Mouse (Mus musculus): Measurements from ENCODE around the gene Gm11939. TPM values are rescaled to one million over a fixed set of nuclear protein-coding genes. Genes with fewer than 3 reads are reported as not detected.

Gene Gm11939
- polyA plus RNA-seq, 1 experiment from 2014 or later: not detected

DNA sequence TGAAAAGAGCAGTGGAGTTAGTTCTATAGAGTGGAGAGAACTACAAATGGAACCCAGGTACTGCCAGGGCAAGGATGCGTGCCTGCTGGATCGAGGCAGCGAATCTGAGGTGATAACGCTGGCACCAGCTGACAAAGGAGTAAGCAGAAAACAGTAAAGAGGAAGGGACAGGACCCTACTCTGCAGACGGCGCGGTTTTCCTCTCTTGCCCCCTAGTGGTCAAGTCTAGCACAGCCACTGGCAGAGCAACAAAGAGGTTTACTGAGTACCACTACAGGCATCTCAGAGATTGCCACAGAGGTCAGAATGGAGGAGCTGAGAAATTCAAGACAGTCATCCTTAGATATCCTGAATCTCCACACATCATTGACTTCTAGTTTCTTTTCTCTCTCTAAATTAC is 14.8 kb upstream of the Gm11939 start:
- H3K27ac ChIP-seq (replicated peaks; ENCODE audit: low read depth, low read length): no peak overlapping the region
- H3K27me3 ChIP-seq (replicated peaks; ENCODE audit: control insufficient read depth, insufficient read depth, low read length): no peaks in the 10 kb centered on the region
- H3K36me3 ChIP-seq (ENCODE audit: control insufficient read depth, insufficient read depth, low read length): no peaks in the 10 kb centered on the region
- 3% methylated on average over 7 of the region's 7 CpGs for WGBS
- H3K9ac ChIP-seq (ENCODE audit: low read depth, low read length): no peak overlapping the region
- H3K4me1 ChIP-seq (ENCODE audit: control insufficient read depth, insufficient read depth, low read length): no peaks in the 10 kb centered on the region
- ATAC-seq (ENCODE audit: low read depth) (peak; percentile 87), DNase-seq (ENCODE audit: low spot score) (peak; percentile 77)
- H3K9me3 ChIP-seq (ENCODE audit: control insufficient read depth, low read length): no peaks in the 10 kb centered on the region
- peak overlapping the region; percentile 30 for H3K4me2 ChIP-seq (ENCODE audit: low read depth, low read length)
- no peak overlapping the region for H3K4me3 ChIP-seq (ENCODE audit: low read depth, low read length)

DNA sequence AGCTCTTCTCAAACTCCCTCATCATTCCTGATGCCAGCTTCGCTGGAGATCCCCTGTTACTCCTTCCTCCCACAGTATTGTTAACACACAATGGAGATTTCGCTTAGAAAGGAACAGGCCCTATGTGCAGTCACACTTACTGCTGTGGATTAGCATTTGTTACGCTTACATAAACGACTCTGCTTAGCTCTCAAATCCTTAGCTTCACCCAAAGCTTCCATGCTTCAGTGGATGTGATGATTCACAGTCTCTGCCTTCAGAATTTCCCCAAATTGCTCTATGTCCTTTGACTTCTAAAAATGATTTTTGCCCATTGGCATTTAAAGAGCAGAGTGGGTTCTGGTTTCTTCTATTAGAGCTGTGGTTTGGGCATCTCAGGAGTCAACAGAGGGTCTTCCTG is 13.9 kb upstream of the Gm11939 start:
- no peak for ATAC-seq (ENCODE audit: low read depth)
- Histone ChIP-seq H3K9me3 (ENCODE audit: control insufficient read depth, low read length) (no peaks in the 10 kb centered on the region), H3K4me3 (ENCODE audit: low read depth, low read length) (no peak overlapping the region), H3K4me1 (ENCODE audit: control insufficient read depth, insufficient read depth, low read length) (no peaks in the 10 kb centered on the region), H3K27me3 (replicated peaks; ENCODE audit: control insufficient read depth, insufficient read depth, low read length) (no peaks in the 10 kb centered on the region), H3K4me2 (ENCODE audit: low read depth, low read length) (no peak overlapping the region), H3K27ac (replicated peaks; ENCODE audit: low read depth, low read length) (no peak overlapping the region), H3K9ac (ENCODE audit: low read depth, low read length) (no peak overlapping the region), H3K36me3 (ENCODE audit: control insufficient read depth, insufficient read depth, low read length) (no peaks in the 10 kb centered on the region)
- 58% methylated on average over 4 of the region's 4 CpGs for WGBS
- DNase-seq (ENCODE audit: low spot score): no peak

DNA sequence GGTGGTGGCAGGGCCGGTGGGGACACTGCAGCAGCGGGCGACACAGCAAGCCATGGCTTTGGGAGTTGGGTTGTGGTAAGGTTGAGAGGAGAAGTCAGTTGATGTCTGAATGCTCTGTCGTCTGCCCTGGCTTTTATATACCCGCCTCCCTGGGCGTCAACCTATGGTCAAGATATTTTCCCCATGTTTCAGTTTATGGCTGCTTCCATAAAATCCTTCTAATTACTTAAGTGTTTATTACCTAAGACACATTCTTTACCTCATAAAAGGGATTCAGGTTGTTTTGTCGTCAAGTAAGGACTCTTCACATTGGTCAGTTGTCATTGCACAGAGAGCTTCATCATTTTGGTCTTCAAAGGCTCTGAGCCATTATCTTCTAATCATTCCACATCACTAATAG is 7.3 kb upstream of the Gm11939 start, which contains the start of gene Krtap3-1:
Krtap3-1 (minus strand) TSS at position 101 of the 400 bp plus-strand sequence.
- no peak within 1 kb of the TSS for H3K27ac ChIP-seq (replicated peaks; ENCODE audit: low read depth, low read length)
- no peak within 1 kb of the TSS for H3K4me3 ChIP-seq (ENCODE audit: low read depth, low read length)
- no peak for ATAC-seq (ENCODE audit: low read depth)
- H3K9me3 ChIP-seq (ENCODE audit: control insufficient read depth, low read length): no peaks in the 10 kb centered on the region
- no peaks in the 10 kb centered on the region for H3K36me3 ChIP-seq (ENCODE audit: control insufficient read depth, insufficient read depth, low read length)
- no peak within 1 kb of the TSS for H3K4me2 ChIP-seq (ENCODE audit: low read depth, low read length)
- H3K9ac ChIP-seq (ENCODE audit: low read depth, low read length): no peak within 1 kb of the TSS
- DNase-seq (ENCODE audit: low spot score): no peak
- WGBS: 90% methylated on average over 7 of the region's 7 CpGs
- no peaks in the 10 kb centered on the region for H3K27me3 ChIP-seq (replicated peaks; ENCODE audit: control insufficient read depth, insufficient read depth, low read length)
- H3K4me1 ChIP-seq (ENCODE audit: control insufficient read depth, insufficient read depth, low read length): no peaks in the 10 kb centered on the region

DNA sequence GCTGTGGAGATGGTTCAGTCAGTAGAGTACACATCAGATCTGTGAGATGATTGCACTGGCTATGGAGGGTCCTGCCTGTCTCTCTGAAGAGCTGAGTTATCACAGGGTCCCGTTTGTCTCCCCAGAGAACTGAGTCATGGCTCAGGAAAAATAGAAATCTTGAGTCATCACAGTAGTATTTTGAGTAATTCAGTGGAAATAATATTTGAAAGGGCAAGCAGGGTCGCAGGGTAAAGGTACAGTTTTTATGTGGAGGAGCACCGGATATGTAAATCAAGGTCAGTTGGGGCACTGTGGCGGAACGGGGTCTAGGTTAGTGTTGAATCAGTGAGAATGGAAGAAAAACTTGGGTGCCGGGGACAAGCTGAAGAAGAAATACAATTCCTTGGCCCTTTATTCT is 3.3 kb upstream of the Gm11939 start:
- no peak for ATAC-seq (ENCODE audit: low read depth)
- WGBS: 76% methylated on average over 6 of the region's 6 CpGs
- no peak overlapping the region for H3K27ac ChIP-seq (replicated peaks; ENCODE audit: low read depth, low read length)

DNA sequence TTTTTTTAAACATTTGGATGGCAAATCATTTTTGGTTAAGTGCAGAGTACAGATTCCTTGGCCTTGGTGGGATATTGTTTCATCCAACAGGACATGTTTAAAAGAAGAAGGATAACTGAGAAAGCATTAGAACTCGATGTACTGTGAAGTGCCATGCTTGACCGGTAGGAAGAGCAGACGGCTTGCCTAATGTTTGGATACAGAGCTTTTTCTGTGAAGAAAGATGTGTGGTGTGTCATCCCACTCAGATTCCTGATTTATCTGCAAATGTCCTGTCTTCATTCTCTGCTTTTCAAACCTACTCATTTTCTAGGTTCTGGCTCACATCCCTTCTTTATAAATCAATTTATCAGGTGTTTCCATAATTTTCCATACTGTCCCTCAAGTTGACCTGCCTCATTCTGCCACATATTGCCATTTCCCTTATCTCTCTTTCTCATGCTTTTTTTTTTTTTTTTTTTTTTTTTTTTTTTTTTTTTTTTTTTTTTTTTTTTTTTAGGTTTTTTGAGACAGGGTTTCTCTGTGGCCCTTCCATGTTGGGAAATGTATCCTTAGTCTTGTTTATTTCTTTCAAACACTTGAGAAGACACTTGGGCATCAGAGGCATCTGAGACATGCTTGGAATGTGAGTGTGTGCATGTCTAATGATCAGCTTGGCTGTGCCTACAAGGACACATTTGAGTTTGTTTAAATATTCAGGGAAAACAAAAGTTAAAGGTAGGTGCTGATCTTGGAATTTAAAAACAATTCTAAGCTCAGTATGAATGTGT is 1.1 kb downstream of the Gm11939 start:
- 79% methylated on average over 3 of the region's 3 CpGs for WGBS
- H3K36me3 ChIP-seq (ENCODE audit: control insufficient read depth, insufficient read depth, low read length): no peaks in the 10 kb centered on the region
- no peak for ATAC-seq (ENCODE audit: low read depth)

More for the DNA sequence above, 3.3 kb upstream of the Gm11939 start:
- H3K4me1 ChIP-seq (ENCODE audit: control insufficient read depth, insufficient read depth, low read length): no peaks in the 10 kb centered on the region
- no peak overlapping the region for H3K9ac ChIP-seq (ENCODE audit: low read depth, low read length)
- no peaks in the 10 kb centered on the region for H3K36me3 ChIP-seq (ENCODE audit: control insufficient read depth, insufficient read depth, low read length)
- H3K27me3 ChIP-seq (replicated peaks; ENCODE audit: control insufficient read depth, insufficient read depth, low read length): no peaks in the 10 kb centered on the region
- no peaks in the 10 kb centered on the region for H3K9me3 ChIP-seq (ENCODE audit: control insufficient read depth, low read length)
- DNase-seq (ENCODE audit: low spot score): no peak
- no peak overlapping the region for H3K4me2 ChIP-seq (ENCODE audit: low read depth, low read length)
- no peak overlapping the region for H3K4me3 ChIP-seq (ENCODE audit: low read depth, low read length)

DNA sequence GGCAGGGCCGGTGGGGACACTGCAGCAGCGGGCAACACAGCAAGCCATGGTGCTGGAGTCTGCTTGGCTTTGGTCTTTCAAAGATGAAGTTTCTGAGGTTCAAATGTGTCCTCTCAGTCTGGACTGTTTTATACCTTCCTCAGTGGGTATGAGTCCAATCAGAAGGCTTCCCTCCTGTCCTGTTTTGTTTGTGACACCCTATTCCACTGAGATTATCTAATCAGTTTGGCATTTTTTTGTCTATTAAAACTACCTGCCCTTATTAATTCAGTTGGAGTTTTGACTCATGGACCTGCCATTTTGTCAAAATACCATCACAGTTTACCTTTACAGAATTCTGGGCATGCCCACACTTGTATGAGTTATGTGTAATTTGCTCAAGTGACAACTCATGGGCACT is 2.5 kb downstream of the Gm11939 start, which contains the start of gene Krtap3-2:
Krtap3-2 (minus strand) TSS at position 101 of the 400 bp plus-strand sequence.
- Histone ChIP-seq H3K27me3 (replicated peaks; ENCODE audit: control insufficient read depth, insufficient read depth, low read length) (no peaks in the 10 kb centered on the region), H3K4me2 (ENCODE audit: low read depth, low read length) (no peak within 1 kb of the TSS), H3K4me1 (ENCODE audit: control insufficient read depth, insufficient read depth, low read length) (no peaks in the 10 kb centered on the region), H3K9me3 (ENCODE audit: control insufficient read depth, low read length) (no peaks in the 10 kb centered on the region), H3K4me3 (ENCODE audit: low read depth, low read length) (no peak within 1 kb of the TSS), H3K9ac (ENCODE audit: low read depth, low read length) (no peak within 1 kb of the TSS), H3K27ac (replicated peaks; ENCODE audit: low read depth, low read length) (no peak within 1 kb of the TSS), H3K36me3 (ENCODE audit: control insufficient read depth, insufficient read depth, low read length) (no peaks in the 10 kb centered on the region)
- DNase-seq (ENCODE audit: low spot score) (no peak), ATAC-seq (ENCODE audit: low read depth) (no peak)
- WGBS: no CpG with 5 or more reads among the region's 2 CpGs

More for the DNA sequence above, 1.1 kb downstream of the Gm11939 start:
- H3K9me3 ChIP-seq (ENCODE audit: control insufficient read depth, low read length): no peaks in the 10 kb centered on the region
- H3K27ac ChIP-seq (replicated peaks; ENCODE audit: low read depth, low read length): no peak overlapping the region
- DNase-seq (ENCODE audit: low spot score): peak; percentile 9
- no peaks in the 10 kb centered on the region for H3K27me3 ChIP-seq (replicated peaks; ENCODE audit: control insufficient read depth, insufficient read depth, low read length)
- no peak overlapping the region for H3K4me3 ChIP-seq (ENCODE audit: low read depth, low read length)
- no peak overlapping the region for H3K9ac ChIP-seq (ENCODE audit: low read depth, low read length)
- no peaks in the 10 kb centered on the region for H3K4me1 ChIP-seq (ENCODE audit: control insufficient read depth, insufficient read depth, low read length)
- no peak overlapping the region for H3K4me2 ChIP-seq (ENCODE audit: low read depth, low read length)

DNA sequence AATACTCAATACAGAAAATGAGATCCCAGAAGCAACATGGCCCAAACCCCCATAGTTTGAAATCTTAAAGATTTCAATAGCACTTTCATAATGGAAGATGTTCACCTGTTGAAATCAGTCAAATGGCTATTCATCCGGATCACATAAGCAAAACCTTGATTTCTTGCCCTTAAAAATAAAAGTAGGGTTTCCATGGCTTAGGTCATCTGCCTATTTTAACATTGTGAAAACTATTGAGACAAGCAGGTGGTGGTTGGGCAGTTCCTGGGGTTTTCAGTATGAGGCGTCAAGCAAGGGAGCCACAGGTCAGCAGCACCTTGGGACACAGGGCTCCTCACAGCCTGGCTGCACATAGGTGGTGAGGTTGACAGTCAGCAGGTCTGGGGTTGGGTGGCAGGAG is 3.1 kb downstream of the Gm11939 start:
- no peak for ATAC-seq (ENCODE audit: low read depth)
- no peak overlapping the region for H3K4me3 ChIP-seq (ENCODE audit: low read depth, low read length)
- no peaks in the 10 kb centered on the region for H3K4me1 ChIP-seq (ENCODE audit: control insufficient read depth, insufficient read depth, low read length)
- no peaks in the 10 kb centered on the region for H3K36me3 ChIP-seq (ENCODE audit: control insufficient read depth, insufficient read depth, low read length)
- H3K27ac ChIP-seq (replicated peaks; ENCODE audit: low read depth, low read length): no peak overlapping the region
- H3K4me2 ChIP-seq (ENCODE audit: low read depth, low read length): no peak overlapping the region
- no peaks in the 10 kb centered on the region for H3K9me3 ChIP-seq (ENCODE audit: control insufficient read depth, low read length)
- no peaks in the 10 kb centered on the region for H3K27me3 ChIP-seq (replicated peaks; ENCODE audit: control insufficient read depth, insufficient read depth, low read length)
- 88% methylated on average over 2 of the region's 2 CpGs for whole genome bisulfite sequencing
- DNase-seq (ENCODE audit: low spot score): no peak
- H3K9ac ChIP-seq (ENCODE audit: low read depth, low read length): no peak overlapping the region

DNA sequence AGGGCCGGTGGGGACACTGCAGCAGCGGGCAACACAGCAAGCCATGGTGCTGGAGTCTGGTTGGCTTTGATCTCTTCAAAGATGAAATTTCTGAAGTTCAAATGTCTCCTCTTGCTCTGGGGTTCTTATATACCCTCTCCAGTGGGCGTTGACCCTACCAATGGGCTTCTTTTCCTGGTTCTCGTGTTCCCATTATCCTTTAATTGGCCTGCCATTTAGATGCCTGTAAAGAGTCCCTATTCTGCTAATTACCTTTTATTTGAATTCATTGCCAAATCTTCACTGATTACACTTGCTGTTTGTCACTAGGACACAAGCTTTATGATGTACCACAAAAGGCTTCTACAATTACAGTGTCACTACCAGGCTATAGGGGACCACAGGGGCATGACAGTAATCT is 8.5 kb downstream of the Gm11939 start, which contains the start of gene Krtap3-3:
Krtap3-3 (minus strand) TSS at position 101 of the 400 bp plus-strand sequence.
- Histone ChIP-seq H3K9ac (ENCODE audit: low read depth, low read length) (no peak within 1 kb of the TSS), H3K4me2 (ENCODE audit: low read depth, low read length) (no peak within 1 kb of the TSS), H3K4me3 (ENCODE audit: low read depth, low read length) (no peak within 1 kb of the TSS), H3K4me1 (ENCODE audit: control insufficient read depth, insufficient read depth, low read length) (no peaks in the 10 kb centered on the region), H3K27ac (replicated peaks; ENCODE audit: low read depth, low read length) (no peak within 1 kb of the TSS), H3K9me3 (ENCODE audit: control insufficient read depth, low read length) (no peaks in the 10 kb centered on the region), H3K36me3 (ENCODE audit: control insufficient read depth, insufficient read depth, low read length) (no peaks in the 10 kb centered on the region), H3K27me3 (replicated peaks; ENCODE audit: control insufficient read depth, insufficient read depth, low read length) (no peaks in the 10 kb centered on the region)
- DNase-seq (ENCODE audit: low spot score): no peak
- no peak; the same call in 1 of the 2 replicates for ATAC-seq (ENCODE audit: low read depth)
- whole genome bisulfite sequencing: 74% methylated on average over 4 of the region's 4 CpGs

DNA sequence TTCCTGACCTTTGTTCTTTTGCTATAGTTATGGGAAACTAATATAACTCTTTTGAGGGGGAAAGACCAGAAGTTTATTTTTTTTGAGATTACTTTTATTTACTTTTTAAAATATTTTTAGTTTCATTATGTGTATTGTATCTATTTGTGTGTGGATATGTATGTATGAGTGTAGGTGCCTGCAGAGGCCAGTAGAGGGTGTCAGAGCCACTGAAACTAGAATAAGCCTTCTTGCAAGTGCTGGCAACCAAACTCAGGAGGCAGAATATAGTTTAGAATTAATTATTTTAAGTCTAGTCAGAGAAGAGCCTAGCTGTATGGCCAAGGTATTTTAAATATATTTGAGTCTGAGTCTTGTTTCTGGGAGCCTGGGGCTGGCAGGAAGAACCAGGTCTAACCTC is 11.4 kb downstream of the Gm11939 start:
- no peaks in the 10 kb centered on the region for H3K9me3 ChIP-seq (ENCODE audit: control insufficient read depth, low read length)
- H3K4me1 ChIP-seq (ENCODE audit: control insufficient read depth, insufficient read depth, low read length): no peaks in the 10 kb centered on the region
- no peak overlapping the region for H3K9ac ChIP-seq (ENCODE audit: low read depth, low read length)
- no peaks in the 10 kb centered on the region for H3K27me3 ChIP-seq (replicated peaks; ENCODE audit: control insufficient read depth, insufficient read depth, low read length)
- H3K4me3 ChIP-seq (ENCODE audit: low read depth, low read length): no peak overlapping the region
- DNase-seq (ENCODE audit: low spot score): no peak
- no peaks in the 10 kb centered on the region for H3K36me3 ChIP-seq (ENCODE audit: control insufficient read depth, insufficient read depth, low read length)
- no peak overlapping the region for H3K4me2 ChIP-seq (ENCODE audit: low read depth, low read length)
- ATAC-seq (ENCODE audit: low read depth): no peak
- no peak overlapping the region for H3K27ac ChIP-seq (replicated peaks; ENCODE audit: low read depth, low read length)
